Mouse (Mus musculus): ENCODE measurements at regions not wholly inside any gene's neighbourhood (a gene's known extent, or its start where the extent isn't known, plus 50 kb on each side); places are given as distances from the start of the nearest gene placed in this dataset.

DNA sequence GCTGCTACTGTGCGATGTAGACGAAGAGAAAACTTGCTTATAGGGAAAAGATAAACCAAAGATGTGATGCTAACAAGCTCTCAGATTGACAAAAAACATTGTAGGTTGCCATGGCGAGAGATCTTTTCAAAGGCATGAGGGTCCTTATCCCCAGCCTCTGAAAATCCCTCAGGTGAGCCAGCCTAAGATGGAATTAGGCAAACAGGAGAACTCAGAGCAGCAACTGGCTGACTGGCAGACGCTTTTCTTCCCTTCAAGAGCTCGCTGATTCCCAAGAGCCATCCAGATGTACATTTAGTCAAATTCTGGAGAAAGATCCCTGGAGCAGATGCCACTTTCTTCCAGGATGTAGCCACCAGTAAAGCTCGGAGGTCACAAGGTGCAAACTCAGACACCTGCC lies 2503.9 kb upstream of the 5930422O12Rik start:
- ATAC-seq (ENCODE audit: insufficient read depth, low read depth) (no peak), DNase-seq (ENCODE audit: low spot score) (no peak)
- no peak overlapping the region for H3K4me2 ChIP-seq (ENCODE audit: low read depth, low read length)
- no peaks in the 10 kb centered on the region for H3K36me3 ChIP-seq (replicated peaks; ENCODE audit: control insufficient read depth, insufficient read depth, low read length)
- no peak for TF ChIP-seq CTCF (IDR thresholded peaks at IDR 0.05; ENCODE audit: low read depth)
- no peak for TF ChIP-seq EP300 (IDR thresholded peaks at IDR 0.05; ENCODE audit: low read depth)
- WGBS = 67% methylated on average over 6 of the region's 6 CpGs
- H3K4me1 ChIP-seq (ENCODE audit: control insufficient read depth, insufficient read depth) = no peaks in the 10 kb centered on the region
- no peak overlapping the region for H3K9ac ChIP-seq (replicated peaks; ENCODE audit: low read depth, low read length)
- no peaks in the 10 kb centered on the region for H3K9me3 ChIP-seq (replicated peaks; ENCODE audit: control insufficient read depth, low read length)
- H3K27ac ChIP-seq (ENCODE audit: low read depth) = no peak overlapping the region
- no peaks in the 10 kb centered on the region for H3K27me3 ChIP-seq (ENCODE audit: control insufficient read depth, insufficient read depth, low read length)
- H3K4me3 ChIP-seq (ENCODE audit: low read depth, low read length) = no peak overlapping the region

DNA sequence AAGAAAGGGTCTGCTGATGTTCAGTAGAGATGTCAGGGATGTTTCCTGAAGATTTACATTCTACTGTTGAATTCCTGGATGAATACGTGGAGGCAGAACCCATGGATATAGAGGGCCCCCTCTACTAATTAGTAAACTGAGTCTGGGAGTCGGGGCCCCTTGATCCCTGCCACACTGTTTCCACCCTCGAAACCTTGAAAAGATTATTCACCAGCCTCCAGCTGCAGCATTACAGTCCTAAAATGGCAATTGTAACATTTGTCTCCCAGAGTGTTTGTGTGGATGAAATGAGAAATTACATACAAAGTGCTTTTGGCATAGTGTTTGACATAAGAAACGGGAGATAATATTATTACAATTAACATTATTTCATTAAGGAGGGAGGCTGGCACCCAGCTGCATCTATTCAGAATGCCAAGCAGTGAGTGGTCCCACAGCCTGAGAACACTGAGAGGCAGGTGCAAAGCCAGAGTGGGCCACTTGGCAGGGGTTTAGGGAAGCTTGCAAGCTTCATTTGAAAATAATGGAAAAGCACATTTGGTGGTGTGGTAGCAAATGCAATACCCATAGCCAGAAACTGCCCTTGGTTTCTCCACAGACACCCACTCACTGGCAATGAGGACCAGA lies 2490.9 kb upstream of the 5930422O12Rik start:
- no peak for ATAC-seq (ENCODE audit: insufficient read depth, low read depth)
- no peaks in the 10 kb centered on the region for H3K36me3 ChIP-seq (replicated peaks; ENCODE audit: control insufficient read depth, insufficient read depth, low read length)
- no peaks in the 10 kb centered on the region for H3K4me1 ChIP-seq (ENCODE audit: control insufficient read depth, insufficient read depth)
- H3K4me2 ChIP-seq (ENCODE audit: low read depth, low read length) = no peak overlapping the region
- H3K9me3 ChIP-seq (replicated peaks; ENCODE audit: control insufficient read depth, low read length) = no peaks in the 10 kb centered on the region
- WGBS = 66% methylated on average over 4 of the region's 4 CpGs
- no peak overlapping the region for H3K9ac ChIP-seq (replicated peaks; ENCODE audit: low read depth, low read length)
- TF ChIP-seq EP300 (IDR thresholded peaks at IDR 0.05; ENCODE audit: low read depth) (no peak), CTCF (IDR thresholded peaks at IDR 0.05; ENCODE audit: low read depth) (no peak)
- H3K27ac ChIP-seq (ENCODE audit: low read depth) = no peak overlapping the region
- H3K4me3 ChIP-seq (ENCODE audit: low read depth, low read length) = no peak overlapping the region
- DNase-seq (ENCODE audit: low spot score) = no peak
- no peaks in the 10 kb centered on the region for H3K27me3 ChIP-seq (ENCODE audit: control insufficient read depth, insufficient read depth, low read length)

DNA sequence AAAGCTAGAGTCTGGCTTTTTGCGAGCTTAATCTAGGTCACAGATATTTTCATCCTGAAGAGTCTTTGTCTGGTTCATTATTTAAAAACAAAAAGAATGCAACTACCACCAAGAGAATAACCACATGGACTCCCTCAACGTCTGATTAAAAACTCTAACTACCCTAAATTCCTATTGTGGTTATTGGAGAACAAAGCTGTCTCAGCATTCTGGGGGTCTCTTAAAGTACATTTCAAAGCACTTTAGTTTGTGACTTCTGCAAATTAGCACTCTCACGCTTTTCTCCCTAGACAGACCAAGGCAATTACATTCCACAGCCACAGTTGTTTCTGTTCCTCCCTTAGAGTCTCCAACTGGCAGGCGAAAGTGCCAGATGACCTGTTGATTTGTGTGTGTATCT lies 2487.6 kb upstream of the 5930422O12Rik start:
- H3K9me3 ChIP-seq (replicated peaks; ENCODE audit: control insufficient read depth, low read length) = no peaks in the 10 kb centered on the region
- H3K9ac ChIP-seq (replicated peaks; ENCODE audit: low read depth, low read length) = no peak overlapping the region
- H3K4me3 ChIP-seq (ENCODE audit: low read depth, low read length) = no peak overlapping the region
- ATAC-seq (ENCODE audit: insufficient read depth, low read depth) (no peak), DNase-seq (ENCODE audit: low spot score) (no peak)
- H3K36me3 ChIP-seq (replicated peaks; ENCODE audit: control insufficient read depth, insufficient read depth, low read length) = no peaks in the 10 kb centered on the region
- no peak for TF ChIP-seq EP300 (IDR thresholded peaks at IDR 0.05; ENCODE audit: low read depth)
- no peak for TF ChIP-seq CTCF (IDR thresholded peaks at IDR 0.05; ENCODE audit: low read depth)
- H3K27ac ChIP-seq (ENCODE audit: low read depth) = no peak overlapping the region
- H3K4me2 ChIP-seq (ENCODE audit: low read depth, low read length) = no peak overlapping the region
- H3K4me1 ChIP-seq (ENCODE audit: control insufficient read depth, insufficient read depth) = no peaks in the 10 kb centered on the region
- no peaks in the 10 kb centered on the region for H3K27me3 ChIP-seq (ENCODE audit: control insufficient read depth, insufficient read depth, low read length)
- 24% methylated on average over 4 of the region's 4 CpGs for WGBS

DNA sequence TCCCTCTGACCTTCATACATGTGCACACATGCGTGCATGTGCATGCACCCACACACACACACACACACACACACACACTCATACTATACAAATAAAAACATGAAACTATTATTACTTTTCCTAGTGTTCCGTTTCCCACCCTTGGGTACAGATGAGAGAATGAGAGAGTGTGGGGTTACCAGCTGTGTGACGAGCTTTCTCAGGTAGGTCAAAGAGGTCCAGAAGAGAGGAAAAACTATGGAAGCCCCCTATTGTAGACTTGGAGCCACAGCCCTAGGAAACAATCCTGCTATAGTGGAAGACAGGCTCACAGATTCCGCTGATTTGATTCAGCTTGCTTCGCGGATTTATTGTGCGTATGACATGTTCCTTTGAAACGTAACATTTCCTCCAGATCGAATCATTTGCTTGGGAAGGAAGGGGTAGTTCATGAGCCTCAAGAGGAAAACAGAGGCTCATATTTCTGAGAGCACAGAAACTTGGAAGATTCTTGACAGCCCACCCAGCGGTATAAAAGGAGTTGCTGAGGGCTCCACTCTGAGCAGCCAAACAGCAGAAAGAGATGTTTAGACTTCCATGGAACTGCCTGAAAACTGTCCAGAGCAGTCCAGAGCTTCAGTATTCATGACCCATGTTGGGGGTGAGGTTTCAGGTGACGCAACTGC lies 2486.9 kb upstream of the 5930422O12Rik start:
- H3K9me3 ChIP-seq (replicated peaks; ENCODE audit: control insufficient read depth, low read length) = no peaks in the 10 kb centered on the region
- H3K36me3 ChIP-seq (replicated peaks; ENCODE audit: control insufficient read depth, insufficient read depth, low read length) = no peaks in the 10 kb centered on the region
- no peak overlapping the region for H3K4me3 ChIP-seq (ENCODE audit: low read depth, low read length)
- ATAC-seq (ENCODE audit: insufficient read depth, low read depth) = no peak
- TF ChIP-seq EP300 (IDR thresholded peaks at IDR 0.05; ENCODE audit: low read depth) (no peak), CTCF (IDR thresholded peaks at IDR 0.05; ENCODE audit: low read depth) (no peak)
- no peaks in the 10 kb centered on the region for H3K4me1 ChIP-seq (ENCODE audit: control insufficient read depth, insufficient read depth)
- no peaks in the 10 kb centered on the region for H3K27me3 ChIP-seq (ENCODE audit: control insufficient read depth, insufficient read depth, low read length)
- H3K9ac ChIP-seq (replicated peaks; ENCODE audit: low read depth, low read length) = no peak overlapping the region
- no peak for DNase-seq (ENCODE audit: low spot score)
- no peak overlapping the region for H3K4me2 ChIP-seq (ENCODE audit: low read depth, low read length)
- H3K27ac ChIP-seq (ENCODE audit: low read depth) = no peak overlapping the region
- 85% methylated on average over 11 of the region's 11 CpGs for WGBS

DNA sequence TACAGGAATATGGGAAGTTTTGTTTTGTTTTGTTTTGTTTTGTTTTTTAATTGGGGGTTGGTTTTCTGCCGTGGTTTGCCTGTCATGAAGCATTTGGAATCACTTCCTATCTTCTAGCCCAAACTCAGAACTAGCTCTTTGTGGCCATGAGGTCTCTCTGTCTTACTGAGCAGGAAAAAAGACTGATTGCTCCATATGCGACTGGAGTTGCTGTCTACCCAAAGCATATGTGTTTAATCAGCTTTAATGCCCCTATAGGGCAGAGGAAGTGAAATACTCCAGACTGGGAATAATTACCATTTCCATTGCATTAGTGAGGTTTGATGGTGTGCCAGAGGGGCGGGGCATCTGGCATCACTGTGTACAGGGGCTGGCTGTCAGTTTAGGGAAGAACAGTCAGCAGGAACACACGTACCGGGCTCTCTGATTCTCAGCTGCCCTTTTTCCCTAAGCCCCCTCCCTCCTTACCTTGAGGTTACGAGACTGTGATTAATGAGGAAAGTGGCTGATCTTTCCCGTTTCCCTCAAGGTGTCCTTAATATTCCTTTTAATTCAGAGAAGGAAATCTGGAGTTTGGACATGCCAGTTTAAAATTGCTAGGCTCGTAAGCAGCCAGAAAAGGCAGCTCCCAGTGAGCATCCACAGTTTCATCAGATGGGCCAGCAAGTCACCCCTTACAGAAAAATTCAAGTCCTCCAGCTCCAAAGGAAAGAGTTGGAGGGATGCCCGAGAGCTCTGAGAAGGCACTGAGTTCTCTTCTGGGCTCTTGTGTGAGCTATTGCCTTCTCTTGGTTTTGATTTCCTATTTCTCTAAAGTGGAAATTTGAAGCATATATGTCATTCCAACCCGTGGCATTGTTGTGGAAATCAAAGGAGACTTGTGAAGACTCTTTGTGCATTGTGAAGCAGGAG lies 2482.1 kb upstream of the 5930422O12Rik start:
- no peak overlapping the region for H3K4me2 ChIP-seq (ENCODE audit: low read depth, low read length)
- WGBS = 68% methylated on average over 10 of the region's 10 CpGs
- H3K36me3 ChIP-seq (replicated peaks; ENCODE audit: control insufficient read depth, insufficient read depth, low read length) = no peaks in the 10 kb centered on the region
- no peak for TF ChIP-seq EP300 (IDR thresholded peaks at IDR 0.05; ENCODE audit: low read depth)
- TF ChIP-seq CTCF (IDR thresholded peaks at IDR 0.05; ENCODE audit: low read depth) = no peak
- H3K27ac ChIP-seq (ENCODE audit: low read depth) = no peak overlapping the region
- no peaks in the 10 kb centered on the region for H3K9me3 ChIP-seq (replicated peaks; ENCODE audit: control insufficient read depth, low read length)
- no peak for ATAC-seq (ENCODE audit: insufficient read depth, low read depth)
- no peak overlapping the region for H3K4me3 ChIP-seq (ENCODE audit: low read depth, low read length)
- H3K9ac ChIP-seq (replicated peaks; ENCODE audit: low read depth, low read length) = no peak overlapping the region
- no peak for DNase-seq (ENCODE audit: low spot score)
- no peaks in the 10 kb centered on the region for H3K27me3 ChIP-seq (ENCODE audit: control insufficient read depth, insufficient read depth, low read length)
- no peaks in the 10 kb centered on the region for H3K4me1 ChIP-seq (ENCODE audit: control insufficient read depth, insufficient read depth)

All from heart, postnatal 0 days (tissue).